Mouse (Mus musculus) spleen, adult 18-20 months (tissue): ENCODE data around the gene Themis2.

Experiments
- DNase-seq, 2 experiments: peaks; one replicate each; pipeline ENCODE4 v3.0.0; 2022; ENCODE audit warnings: mixed read lengths in 2 of 2

Themis2 gene

DNA sequence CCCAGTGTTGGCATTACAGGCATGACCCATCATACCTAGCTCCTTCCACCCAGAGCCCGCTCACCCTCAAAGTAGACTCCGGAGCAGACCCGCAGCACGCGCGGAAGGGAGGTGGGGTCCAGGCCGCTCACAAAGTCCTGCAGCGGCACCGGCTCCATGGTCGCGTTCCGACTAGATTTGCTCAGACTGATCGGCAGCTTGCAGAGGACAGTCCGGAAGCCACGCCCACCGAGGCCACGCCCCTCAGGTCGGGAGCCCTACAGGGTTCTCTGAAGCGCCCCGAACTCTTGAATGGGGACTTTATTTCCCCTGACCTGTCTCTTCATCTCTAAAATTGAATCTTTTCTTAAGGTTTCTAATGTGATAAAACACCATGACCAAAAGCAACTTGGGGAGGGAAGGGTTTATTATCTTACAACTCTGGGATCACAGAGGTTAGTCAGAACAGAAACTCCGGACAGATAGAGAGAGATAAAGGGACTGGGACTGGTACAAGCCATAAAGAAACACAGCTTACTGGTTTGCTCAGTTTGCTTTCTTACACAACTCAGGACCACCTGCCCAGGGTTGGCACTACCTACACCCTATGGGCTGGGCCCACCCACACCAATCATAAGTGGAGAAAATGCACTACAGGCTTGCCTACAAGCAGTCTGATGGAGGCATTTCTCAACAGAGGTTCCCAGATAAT lies at the start of gene Themis2:
Themis2 (minus strand) TSS at position 192 of the 691 bp plus-strand sequence.
- DNase-seq: peak; percentile 92 to 98

DNA sequence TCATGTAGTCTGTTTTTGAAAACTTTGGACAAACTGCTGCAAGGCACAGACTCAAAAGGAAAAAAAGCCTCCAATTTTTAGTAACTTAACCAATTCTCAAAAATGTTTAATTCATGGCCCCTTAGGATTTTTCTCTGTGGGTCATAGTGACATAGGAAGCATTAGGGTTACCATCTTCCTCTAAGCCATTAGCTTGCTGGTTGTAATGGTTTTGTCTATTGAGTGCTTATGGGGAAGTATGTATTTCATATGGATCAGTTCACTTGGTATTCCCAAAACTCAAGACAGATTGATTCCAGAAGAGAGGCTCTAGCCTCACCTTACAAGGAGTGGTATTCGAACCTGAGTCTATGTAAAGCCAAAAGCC lies 47.5 kb upstream of the Themis2 start:
- DNase-seq: no peak

DNA sequence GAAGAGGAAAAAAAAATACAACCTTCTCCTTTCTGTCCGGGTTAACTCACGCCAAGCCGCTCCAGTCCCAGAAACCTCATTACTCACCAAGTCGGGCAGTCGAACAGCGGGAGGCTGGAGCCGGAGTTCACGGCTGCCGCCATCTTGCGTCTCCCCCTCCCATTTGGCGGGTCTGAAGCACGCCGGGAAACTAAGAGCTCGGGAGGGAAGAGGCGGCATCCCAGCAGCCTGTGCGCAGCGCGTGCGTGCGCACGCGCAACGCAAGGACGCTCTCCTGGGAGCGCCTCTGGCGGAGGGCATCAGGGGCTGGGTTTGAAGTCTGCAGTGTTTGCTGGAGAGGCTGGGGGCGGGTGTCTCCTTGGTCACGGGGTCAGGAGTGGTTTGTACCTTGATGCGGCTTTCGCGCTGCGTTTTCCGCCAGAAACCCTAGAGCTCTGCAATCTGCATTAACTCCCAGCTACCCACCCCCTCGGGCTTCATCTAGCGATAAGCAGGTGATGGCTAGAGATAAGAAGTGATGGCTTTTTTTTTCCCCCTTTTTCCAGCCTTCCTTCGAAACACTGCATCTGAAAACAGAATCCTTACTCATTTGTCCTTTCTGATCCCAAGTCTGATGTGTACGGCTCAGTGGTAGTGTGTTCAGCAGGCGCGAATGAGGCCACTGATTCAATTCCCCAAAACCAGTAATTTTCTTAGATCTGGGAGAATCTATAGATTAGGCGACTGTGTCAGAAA lies 47.0 kb upstream of the Themis2 start, which contains the start of gene Ppp1r8:
Ppp1r8 (minus strand) TSS at position 200 of the 735 bp plus-strand sequence.
- peak; percentile 73 to 80 for DNase-seq

- DNase-seq: peak; percentile 7 to 21
These were observed 46.2 kb upstream of the Themis2 start for GRCm38 (mm10) chr4:132842281-132842906.

GRCm38 (mm10) chr4:132841493-132841892 lies 45.3 kb upstream of the Themis2 start:
- DNase-seq: no peak

DNA sequence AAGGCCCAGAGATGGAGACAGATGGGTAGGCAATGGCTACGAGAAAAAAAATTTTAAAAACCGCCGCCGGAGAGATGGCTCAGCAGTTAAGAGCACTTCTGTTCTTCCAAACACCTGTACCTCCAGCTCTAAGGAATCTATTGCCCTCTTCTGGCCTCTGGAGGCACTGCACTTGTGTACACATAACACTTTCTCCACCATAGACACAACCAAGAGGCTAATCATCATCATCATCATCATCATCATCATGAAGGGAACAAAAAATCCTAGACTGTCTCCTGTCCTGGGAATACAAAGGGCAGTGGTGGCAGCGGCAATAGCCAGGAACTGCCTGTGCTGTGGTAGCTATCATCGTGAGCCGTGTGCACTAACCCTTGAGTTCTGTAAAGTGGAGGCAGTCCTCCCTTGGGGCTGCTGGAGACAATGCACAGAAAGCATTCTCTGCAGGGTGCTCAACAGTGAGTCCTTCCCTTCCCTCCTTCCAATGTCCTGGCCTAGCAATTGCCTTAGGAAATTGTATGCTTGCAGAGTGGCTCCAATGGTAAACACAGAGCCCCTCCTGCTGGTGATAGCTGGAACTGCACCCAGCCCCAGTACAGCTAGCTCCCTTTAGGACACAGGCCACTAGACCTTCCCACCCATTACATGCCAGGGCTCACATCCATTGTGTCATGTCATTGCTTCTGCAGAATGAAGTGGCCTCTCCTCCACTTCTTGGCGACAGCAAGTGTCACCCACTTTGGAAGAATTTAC lies 27.6 kb upstream of the Themis2 start:
- DNase-seq: peak; percentile 68 to 89

GRCm38 (mm10) chr4:132818442-132818841 lies 22.3 kb upstream of the Themis2 start:
- no peak for DNase-seq

- DNase-seq: no peak
These were observed 20.7 kb upstream of the Themis2 start for GRCm38 (mm10) chr4:132816855-132817254.

GRCm38 (mm10) chr4:132816404-132816803 lies 20.2 kb upstream of the Themis2 start:
- peak in 1 of 2 experiments; percentile 23 for DNase-seq

DNA sequence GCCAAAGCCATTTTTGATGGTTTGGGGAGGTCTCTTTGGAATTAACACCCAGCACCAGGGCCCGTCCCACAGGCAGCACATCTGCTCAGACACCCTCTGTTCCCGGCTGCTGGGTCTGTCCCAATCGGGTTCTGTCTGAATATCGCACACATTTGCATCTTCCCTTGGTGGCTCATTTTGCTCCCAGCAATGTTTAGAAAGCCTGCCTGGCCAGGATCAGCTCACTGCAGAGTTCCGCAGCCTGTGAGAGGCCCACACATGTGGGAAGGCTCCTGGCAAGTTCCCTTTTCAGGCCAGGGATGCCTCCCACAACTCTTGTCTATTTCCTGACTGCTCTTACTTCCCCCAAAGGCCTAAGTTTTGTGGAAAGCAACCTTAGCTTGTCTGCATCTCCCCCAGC lies 13.4 kb upstream of the Themis2 start:
- DNase-seq: peak in 1 of 2 experiments; percentile 12

DNA sequence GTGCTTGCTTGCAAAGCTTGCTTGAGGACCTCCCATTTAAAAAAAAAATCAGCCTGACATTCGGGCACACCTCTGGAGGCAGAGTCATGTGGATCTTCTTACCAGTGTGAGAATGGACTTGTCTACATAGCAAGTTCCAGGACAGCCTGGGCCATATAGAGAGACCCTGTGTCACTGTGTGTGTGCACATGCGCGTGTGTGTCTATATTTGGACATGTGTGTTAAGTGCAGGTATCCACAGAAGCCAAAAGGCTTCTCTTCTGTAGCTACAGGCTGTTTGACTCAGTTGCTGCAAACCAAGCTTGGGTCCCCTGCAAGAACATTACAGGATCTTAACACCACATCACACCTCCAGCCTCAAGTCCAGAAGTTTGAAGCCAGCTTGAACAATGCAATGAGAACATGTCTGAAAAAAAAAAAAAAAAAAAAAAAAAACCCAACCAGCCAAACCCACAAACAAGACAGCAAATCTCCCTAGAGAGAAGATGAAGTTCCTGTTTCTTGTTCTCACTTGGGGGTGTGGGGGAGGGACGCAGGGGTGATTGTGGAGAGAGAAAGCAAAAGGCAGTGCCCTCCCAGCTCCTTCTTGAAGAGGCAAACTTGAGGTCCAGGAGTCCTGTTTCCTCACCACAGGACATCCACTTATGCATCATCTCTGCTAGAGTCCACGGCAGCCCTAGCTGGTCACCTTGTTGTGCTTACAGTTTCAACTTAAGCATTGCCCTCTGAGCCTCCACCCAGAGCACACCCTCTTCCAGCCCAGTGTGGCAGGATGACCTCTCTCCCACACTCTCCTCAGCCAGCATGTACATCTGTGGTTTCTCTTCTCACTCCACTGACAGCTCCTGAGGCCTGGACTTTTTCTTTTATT lies 11.8 kb upstream of the Themis2 start:
- DNase-seq: peak; percentile 64 to 67

DNA sequence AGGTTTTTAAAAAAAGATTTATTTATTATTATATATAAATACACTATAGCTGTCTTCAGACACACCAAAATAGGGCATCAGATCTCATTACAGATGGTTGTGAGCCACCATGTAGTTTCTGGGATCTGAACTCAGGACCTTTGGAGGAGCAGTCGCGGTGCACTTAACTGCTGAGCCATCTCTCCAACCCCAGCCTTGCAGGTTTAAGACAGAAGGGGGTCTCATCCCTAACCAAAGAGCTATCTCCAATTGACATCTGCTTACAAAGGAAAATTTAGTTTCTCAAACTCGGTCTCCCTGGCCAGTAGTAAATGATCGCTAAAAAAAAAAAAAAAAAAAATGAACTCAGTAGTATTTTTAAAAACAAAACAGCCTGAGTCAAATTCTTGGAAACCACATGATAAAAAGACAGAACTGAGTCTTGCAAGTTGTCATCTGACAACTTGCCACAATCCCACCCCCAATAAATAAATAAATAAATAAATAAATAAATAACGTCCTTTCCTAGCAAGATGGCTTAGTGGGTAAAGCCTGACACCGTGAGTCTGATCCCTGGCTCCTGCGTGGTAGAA lies 10.5 kb upstream of the Themis2 start:
- no peak for DNase-seq

GRCm38 (mm10) chr4:132805599-132806197 lies 9.5 kb upstream of the Themis2 start:
- no peak for DNase-seq

GRCm38 (mm10) chr4:132805146-132805545 lies 9.0 kb upstream of the Themis2 start:
- DNase-seq: peak in 1 of 2 experiments; percentile 12

GRCm38 (mm10) chr4:132804331-132804730 lies 8.1 kb upstream of the Themis2 start:
- DNase-seq: peak; percentile 46 to 54

DNA sequence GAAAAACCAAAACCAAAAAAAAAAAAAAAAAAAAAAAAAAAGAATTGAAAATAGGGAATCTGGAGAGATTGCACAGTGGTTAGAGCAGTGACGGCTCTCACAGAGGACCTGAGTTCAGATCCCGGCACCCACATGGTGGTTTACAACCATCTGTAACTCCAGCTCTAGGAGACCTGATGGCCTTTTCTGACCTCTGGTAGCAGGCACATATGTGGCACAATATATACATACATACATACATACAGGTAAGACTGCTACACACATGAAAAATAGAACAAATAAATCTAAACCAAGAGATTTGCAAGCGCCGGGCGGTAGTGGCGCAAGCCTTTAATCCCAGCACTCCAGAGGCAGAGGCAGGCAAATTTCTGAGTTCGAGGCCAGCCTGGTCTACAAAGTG lies 7.7 kb upstream of the Themis2 start:
- DNase-seq: no peak

- no peak for DNase-seq
These were observed 7.0 kb upstream of the Themis2 start for GRCm38 (mm10) chr4:132803212-132803611.

- DNase-seq: peak; percentile 48 to 56
These were observed 6.0 kb upstream of the Themis2 start for GRCm38 (mm10) chr4:132802171-132802637.

DNA sequence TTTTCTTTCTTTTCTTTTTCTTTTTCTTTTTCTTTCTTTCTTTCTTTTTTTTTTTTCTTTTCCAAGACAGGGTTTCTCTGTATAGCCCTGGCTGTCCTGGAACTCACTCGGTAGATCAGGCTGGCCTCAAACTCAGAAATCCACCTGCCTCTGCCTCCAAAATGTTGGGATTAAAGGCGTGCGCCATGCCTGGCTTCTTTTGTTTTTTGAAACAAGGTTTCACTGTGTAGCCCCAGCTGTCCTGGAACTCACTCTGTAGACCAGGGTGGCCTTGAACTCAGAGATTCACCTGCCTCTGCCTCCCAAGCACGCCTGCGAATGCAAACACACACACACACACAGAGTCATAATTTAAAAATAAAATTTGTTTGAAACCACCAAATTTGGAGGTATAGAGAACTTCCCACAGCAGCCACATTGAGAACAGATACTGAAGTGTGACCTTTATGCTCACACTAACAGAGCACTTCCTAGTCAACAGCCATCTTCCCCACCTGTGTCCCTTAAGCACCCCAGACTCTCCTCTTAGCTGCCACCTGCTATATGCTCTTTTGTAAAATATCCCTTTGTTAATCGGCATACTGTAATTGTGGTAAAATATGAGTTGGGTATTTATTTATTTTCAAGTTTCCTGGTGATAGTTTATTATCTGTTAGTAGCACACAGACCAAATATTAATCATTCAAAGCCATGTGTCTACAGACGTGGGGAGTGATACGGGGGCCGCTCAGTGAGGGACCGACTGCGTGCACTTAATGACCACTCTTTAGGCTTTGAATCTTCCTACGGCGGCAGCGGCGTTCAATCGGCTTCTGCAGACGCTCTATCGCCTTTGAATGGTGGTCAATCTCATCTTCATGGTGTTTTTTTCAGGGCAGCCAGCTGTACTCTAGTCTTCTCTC lies 5.2 kb upstream of the Themis2 start:
- no peak for DNase-seq

DNA sequence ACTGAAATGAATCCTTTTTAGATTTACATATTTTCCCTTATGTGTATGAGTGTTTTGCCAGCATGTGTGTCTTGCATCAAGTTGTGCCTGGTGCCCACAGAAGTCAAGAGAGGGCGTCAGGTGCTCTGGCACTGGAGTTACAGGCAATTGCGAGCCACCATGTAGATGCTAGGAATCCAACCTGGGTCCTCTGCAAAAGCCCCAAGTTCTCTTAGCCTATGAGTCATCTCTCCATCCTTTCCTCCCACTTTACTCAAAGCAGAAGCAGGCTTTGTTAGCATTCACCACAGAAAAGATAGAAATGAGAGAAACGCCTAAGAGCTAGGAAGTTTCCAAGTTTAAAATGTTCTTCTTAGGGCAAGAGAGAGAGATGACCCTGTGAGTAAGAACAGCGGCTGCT lies 3.7 kb upstream of the Themis2 start:
- no peak for DNase-seq
